Mouse (Mus musculus) effector memory CD4-positive, alpha-beta T cell, adult 7 months (primary cell): ENCODE measurements around the gene Emc10. TPM values are rescaled to one million over a fixed set of nuclear protein-coding genes. Genes with fewer than 3 reads are reported as not detected.

Experiments used
- polyA plus RNA-seq: library from polyadenylated mRNA; unstranded; fragments of 100-300 nt; shearing (Covaris generic); gene quantifications from one replicate; pipeline ENCODE4 v1.2.1, GENCODE M21; 2017

The Emc10 gene
- 164 TPM for polyA plus RNA-seq

DNA sequence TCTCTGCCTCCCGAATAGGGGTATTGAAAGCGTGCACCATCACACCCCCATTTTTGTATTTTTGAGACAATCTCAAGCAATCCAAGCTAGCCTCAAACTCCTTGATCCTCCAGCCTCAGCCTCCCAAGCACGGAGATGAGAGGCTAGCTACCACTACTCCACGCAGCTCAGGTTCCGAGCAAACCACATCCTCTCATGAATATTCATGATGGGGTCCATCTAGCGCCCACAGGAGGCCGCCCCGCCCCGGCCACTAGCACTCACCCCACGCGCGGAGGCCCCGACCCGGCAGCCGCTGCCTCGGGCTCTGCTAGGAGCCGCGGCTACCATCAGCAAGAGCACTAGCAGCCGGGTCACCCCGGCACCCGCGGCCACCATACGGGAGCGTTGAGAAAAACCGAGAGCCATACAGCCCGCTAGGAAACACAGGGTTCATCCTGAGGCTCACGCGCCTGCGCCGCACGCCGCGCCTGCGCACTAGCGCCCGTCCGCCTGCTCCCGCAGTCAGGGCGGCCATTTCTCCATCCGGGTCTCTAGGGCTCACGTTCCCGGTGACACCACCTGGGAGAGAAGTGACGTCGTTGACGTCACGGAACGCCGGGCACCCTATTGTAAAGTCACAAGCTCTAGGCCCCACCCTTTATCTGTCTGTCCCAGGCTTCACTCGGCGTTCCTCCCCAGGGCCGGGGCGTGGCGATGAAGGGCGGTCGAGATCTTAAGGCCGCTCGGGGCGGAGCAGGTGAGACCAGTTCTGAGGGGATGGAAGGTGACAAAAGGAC, at the start of gene Emc10, which contains the start of gene Fam71e1:
Gene Emc10, minus strand, starts transcription at position 538 of the 779 bp plus-strand sequence.
Gene Fam71e1, plus strand, starts transcription at position 590 of the 779 bp plus-strand sequence.

DNA sequence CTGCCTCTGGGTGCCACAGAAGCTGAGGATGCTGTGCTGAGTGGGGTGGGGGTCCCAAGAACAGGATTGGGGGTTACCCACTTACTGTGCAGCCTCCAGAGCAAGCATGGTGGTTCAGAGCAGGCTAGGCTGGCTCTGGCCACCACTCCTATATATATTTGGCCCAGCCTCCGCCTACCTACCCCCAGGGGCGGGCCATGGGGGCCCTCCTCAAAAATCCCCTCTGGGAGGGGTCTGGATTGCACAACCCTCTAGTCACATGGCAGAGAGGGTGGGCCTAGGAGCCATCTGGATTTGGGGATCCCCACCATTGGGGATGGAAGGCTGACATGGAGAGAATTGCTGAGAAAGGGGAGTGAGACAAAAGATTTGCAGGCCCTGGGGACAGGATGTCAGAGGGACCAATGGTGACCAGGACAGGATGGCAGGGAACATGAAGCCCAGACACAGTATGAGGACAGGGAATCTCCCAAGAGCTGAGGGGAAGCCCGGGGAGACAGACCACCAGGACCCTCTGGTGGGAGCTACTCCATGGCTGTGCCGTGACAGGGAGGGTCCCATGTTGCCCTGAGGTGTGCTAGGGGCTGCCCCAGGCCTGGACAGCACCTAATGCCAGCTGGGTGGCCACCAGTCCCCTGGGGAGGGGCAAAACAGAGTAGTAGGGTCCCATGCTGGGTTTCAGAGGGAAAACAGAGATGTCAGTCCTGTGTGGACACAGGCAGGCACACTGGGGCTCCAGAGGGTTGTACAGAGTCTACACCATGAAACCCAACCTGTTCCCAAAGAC, 35.8 kb upstream of the Emc10 start, which contains the start of gene Spib:
Gene Spib, minus strand, starts transcription at position 126 of the 787 bp plus-strand sequence.

DNA sequence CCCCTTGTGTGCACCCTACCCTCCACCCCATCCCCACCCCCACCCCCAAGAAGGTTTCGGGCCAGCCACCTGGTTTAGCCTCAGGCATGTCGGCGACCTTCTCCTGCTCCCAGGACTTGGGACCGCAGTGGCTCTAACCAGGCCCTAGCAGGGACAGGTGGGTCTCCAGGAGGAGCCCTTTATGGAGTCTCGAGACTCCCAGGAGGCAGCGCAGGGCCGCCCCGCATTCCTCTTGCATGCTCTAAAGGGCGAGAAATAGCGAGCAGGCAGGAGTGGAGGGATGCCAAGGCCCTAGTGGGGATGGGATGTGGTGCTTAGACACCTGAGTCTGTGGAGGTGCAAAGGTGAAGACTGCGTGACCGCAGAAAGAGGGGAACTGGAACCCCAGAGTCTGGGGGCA, 28.2 kb upstream of the Emc10 start, which contains the start of gene Mybpc2:
Gene Mybpc2, minus strand, starts transcription at position 155 of the 400 bp plus-strand sequence.

DNA sequence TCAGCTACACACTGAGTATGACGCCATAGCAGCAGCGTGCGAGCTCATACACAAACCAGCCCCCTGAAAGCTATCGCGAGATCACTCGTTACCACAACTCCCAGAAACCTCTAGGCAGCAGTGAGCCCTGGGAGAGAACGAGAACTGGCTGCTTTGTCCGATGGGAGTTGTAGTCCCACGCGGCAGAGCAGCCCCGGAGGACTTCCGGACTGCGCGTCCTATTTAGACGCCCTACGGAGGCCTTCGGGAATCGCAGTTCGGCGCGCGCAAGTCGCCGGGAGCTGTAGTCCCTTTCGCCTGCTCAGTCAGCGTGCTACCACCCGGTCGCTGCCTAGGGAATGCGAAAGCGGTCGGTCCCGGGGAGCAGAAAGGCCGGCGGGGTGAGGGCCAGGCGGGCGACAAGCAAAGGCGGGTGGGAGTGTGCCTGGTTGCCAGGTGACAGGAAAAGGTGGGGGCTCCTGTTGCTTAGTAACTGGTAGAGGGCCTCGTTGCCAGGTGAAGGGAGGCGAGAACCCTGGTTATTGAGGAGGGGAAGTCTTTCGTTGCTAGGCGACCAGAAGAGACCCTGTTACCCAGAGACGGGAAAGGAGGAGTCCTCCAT, 28.4 kb downstream of the Emc10 start, which contains the start of gene Josd2:
Gene Josd2, plus strand, starts transcription at position 170 of the 601 bp plus-strand sequence.

DNA sequence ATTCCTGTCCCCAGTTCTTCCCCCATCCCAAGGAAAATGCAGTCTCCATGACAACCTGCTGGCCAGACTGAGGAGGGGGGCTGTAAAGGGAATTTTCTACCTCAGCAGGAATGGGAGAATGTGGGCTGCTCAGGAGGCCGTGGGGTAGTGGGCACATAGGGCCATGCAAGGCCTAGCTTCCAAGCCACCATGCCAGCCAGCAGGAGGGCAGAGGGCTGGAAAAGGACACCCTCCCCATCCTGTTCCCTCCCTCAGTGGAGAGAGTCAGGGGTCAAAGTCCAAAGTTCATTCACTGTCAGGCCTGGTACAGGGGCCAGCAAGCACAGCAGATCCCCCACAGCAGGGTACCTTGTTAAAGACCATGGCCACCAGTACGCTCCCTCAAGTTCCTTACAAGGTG, 31.2 kb downstream of the Emc10 start, which contains the start of gene Aspdh:
Gene Aspdh, plus strand, starts transcription at position 281 of the 400 bp plus-strand sequence.

Other genes starting within 250 kb of the Emc10 start
- gene 1700028J19Rik, start 249.8 kb downstream of the Emc10 start, polyA plus RNA-seq = 0.62 TPM
- 218 TPM for gene 2410002F23Rik, start 249.8 kb downstream of the Emc10 start, polyA plus RNA-seq
- gene Acp4, start 239.2 kb downstream of the Emc10 start, polyA plus RNA-seq = not detected
- gene Gm15517, start 235.1 kb downstream of the Emc10 start, polyA plus RNA-seq = not detected
- gene Clec11a, start 189.6 kb downstream of the Emc10 start, polyA plus RNA-seq = 0.29 TPM
- 0.13 TPM for gene Shank1, start 186.3 kb downstream of the Emc10 start, polyA plus RNA-seq
- gene Syt3, start 112.4 kb downstream of the Emc10 start, polyA plus RNA-seq = 0.20 TPM
- gene 1700008O03Rik, start 110.7 kb downstream of the Emc10 start, polyA plus RNA-seq = not detected
- 0.13 TPM for gene Lrrc4b, start 67.5 kb downstream of the Emc10 start, polyA plus RNA-seq
- 0.57 TPM for gene Aspdh, start 31.1 kb downstream of the Emc10 start, polyA plus RNA-seq
- gene Josd2, start 28.5 kb downstream of the Emc10 start, polyA plus RNA-seq = 61.2 TPM
- gene Fam71e1, start 52 bp upstream of the Emc10 start, polyA plus RNA-seq = 2.0 TPM
- not detected for gene Mybpc2, start 28.1 kb upstream of the Emc10 start, polyA plus RNA-seq
- 0.54 TPM for gene Spib, start 35.5 kb upstream of the Emc10 start, polyA plus RNA-seq
- 49.4 TPM for gene Pold1, start 52.3 kb upstream of the Emc10 start, polyA plus RNA-seq
- 217 TPM for gene Nr1h2, start 57.4 kb upstream of the Emc10 start, polyA plus RNA-seq
- not detected for gene Napsa, start 75.9 kb upstream of the Emc10 start, polyA plus RNA-seq
- gene Kcnc3, start 94.1 kb upstream of the Emc10 start, polyA plus RNA-seq = 0.16 TPM
- gene Myh14, start 174.3 kb upstream of the Emc10 start, polyA plus RNA-seq = 0.89 TPM
- not detected for gene Izumo2, start 212.2 kb upstream of the Emc10 start, polyA plus RNA-seq